Mouse (Mus musculus) cerebellum, postnatal 10 days (tissue): Measurements from ENCODE around the gene Midn.
A peak's percentile ranks its signal among the peaks of the same experiment; 100 is the strongest.

Source experiments
- DNase-seq, 2 experiments: peaks; one replicate each; pipeline ENCODE4 v3.0.0; 2021; ENCODE audit warnings: mixed read lengths in 2 of 2

Gene Midn

DNA sequence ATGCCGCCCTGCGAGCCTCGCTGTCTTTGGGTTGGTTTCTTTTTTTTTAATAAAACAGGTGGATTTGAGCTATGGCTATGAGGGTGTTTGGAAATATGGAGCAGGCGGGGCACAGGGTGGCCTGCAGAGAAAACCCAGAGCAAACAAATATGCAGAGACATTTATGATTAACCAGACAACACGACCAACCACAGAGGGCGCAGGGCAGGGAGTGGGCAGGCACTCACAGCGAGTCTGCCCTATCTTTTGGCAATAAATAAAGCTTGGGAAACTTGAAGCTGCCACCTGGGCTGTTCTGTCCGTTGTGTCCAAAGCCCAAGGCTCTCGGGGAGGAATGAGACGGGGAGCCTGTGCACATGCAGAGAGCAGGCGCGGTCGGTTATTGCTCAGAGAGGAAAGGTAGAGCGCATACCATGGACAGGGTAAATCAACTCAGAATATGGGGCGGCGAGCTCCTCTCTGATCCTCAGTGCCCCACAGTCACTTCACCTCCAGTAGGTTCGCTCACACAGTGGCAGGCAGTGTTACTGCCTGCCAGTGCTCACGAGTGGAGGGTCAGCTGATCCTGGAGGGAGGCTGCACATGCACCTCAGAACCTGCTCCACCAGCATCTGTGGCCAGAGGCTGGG, 17.6 kb upstream of the Midn start:
- peak; percentile 5 to 19 for DNase-seq

DNA sequence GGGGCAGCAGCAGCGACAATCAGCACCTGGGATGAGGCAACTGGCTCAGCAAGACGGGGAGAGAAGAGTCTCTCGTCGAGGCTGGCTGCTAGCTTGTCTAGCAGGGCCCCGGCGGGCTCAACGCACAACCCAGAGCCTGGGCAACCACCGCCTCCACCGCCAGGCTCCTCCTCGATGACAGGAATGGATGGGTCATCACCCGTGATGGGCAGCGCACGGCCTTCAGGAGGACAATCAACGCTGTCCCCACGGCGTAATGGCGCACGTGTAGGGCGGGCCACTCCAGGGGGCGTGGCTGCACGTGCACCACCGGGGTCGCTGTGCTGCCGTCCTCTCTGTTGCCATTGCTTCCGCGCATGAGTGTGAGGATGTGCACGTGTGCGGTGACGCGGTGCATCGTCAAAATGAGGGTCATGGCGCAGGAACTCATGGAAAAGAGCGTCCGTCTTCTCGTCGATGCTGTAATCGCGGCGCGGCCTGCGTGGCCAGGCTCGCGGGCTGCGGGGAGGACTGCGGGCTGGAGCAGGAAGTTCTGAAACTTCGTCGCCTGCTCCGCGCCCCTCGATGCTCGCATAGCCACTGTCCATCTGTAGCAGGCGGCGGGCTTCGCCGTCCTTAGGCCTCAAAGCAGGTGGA, 16.6 kb upstream of the Midn start:
- peak; percentile 55 to 57 for DNase-seq

GRCm38 (mm10) chr10:80131952-80132350, 16.1 kb upstream of the Midn start:
- DNase-seq: peak; percentile 36 to 37

GRCm38 (mm10) chr10:80133226-80133849, 14.7 kb upstream of the Midn start:
- DNase-seq: peak; percentile 69 to 71

GRCm38 (mm10) chr10:80134421-80134820, 13.7 kb upstream of the Midn start:
- peak; percentile 28 to 29 for DNase-seq

DNA sequence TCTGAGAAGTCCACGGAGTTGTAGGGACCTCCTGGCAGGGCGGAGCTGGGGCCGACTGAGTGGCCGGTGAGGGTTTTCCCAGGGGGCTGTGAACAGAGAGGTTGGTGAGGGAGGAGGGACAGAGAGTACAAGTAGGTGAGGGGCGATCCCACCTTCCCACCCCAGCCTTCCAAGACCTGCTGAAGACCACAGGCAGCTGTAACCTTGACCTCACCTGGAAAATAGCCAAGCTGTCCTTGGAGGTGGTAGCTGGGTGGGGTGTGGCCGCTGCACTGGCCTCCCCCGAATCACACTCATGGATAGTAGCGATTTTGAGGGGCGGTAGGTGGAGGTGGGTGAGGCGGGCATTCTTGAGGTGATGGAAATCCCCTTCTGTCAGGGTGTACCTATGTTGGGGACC, 12.9 kb upstream of the Midn start:
- peak; percentile 18 to 40 for DNase-seq

- DNase-seq: no peak
Observed at GRCm38 (mm10) chr10:80135641-80136040, 12.4 kb upstream of the Midn start.

GRCm38 (mm10) chr10:80136179-80136951, 11.7 kb upstream of the Midn start:
- peak; percentile 22 to 28 for DNase-seq

DNA sequence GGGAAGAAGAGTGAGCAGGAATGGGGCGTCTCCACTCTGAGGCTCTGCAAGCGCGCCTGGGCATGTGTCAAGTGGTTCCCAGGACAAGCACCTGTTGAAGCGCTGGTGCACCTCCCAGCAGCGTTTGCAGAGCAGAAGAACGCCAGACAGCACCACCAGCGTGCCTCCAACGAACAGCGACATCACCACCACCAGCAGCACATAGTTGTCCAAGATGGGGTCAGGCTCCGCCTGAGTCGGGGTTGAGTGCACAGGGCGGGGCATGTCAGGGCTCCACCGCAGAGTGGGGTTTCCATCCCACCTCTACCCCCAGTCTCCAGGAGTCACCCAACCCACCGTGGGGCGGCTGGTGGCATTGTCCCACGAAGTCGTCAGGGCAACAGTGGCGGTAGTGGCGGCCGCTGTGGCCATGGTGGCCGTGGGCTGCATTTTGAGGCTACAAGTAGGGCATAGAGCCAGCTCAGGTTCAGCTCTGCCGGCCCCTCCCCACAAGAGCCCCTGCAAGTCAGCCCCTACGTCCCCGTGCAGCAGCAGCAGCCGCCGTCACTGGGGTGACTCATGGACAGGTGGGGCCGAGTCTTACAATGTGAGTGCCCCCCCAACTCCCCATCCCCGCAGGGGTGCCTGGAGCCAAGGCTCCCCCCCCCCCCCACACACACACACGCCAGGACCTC, 11.0 kb upstream of the Midn start:
- peak; percentile 68 to 75 for DNase-seq

GRCm38 (mm10) chr10:80137626-80138552, 10.2 kb upstream of the Midn start:
- peak; percentile 68 to 72 for DNase-seq

DNA sequence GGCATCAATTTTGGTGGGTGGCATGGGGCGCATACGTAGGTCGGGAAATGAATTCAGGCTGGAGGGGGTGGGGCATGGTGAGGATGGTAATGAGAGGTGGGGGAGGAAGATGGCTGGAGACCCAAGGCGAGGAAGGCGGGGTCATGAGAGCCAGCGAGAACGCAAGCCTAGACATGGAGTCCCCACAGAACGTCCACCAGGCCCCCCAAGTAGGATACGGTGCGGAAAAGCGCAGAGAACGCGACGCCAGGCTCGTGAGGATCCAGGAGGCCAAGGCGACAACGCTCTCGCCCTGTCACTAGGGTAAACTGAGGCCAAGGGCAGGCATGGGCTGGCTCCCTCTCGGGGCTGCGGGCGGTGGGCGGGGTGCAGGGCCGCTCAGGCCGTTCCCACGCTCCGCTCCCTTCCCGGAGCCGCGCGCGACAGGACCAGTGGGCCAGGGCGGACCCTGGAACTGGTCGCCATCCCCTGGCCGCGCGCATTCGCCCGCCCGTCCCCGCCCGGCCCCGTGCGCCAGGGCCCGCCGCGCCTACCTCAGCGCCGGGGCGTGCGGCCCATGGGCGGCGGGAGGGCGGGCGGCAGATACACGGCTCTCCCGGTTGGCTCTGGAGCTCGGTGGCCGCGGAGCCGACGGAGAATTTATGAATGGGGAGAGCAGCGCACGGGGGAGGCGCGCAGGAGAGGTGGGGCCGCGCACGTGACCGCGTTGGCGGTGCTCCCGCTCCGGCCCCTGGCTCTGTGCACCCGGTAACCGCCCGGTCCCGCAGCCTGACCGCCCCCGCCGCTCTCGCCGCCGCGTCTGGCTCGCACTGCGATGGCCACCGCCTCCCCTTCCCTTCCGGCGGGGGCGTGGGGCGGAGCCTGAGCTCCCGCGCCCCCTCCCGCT, 9.3 kb upstream of the Midn start, which contains the start of gene Atp5d:
Atp5d (plus strand) TSS at position 80 of the 886 bp plus-strand sequence.
- DNase-seq: peak; percentile 83 to 88

DNA sequence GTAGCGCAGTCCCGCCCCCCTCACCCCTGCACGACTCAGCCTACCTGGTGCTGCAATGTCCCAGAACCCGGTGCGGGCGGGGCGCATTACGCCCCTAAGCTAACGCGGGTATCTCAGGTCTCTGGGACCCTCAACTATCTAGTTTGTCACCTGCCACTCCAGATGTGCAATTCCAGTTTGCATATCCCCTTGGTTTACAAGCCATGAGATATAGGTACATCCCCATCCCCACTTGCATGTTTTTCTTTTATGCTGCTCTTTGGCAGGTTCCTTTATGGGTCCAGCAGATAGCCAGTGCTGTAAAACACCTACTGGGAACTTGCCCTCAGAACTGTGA, 8.7 kb upstream of the Midn start:
- no peak for DNase-seq

DNA sequence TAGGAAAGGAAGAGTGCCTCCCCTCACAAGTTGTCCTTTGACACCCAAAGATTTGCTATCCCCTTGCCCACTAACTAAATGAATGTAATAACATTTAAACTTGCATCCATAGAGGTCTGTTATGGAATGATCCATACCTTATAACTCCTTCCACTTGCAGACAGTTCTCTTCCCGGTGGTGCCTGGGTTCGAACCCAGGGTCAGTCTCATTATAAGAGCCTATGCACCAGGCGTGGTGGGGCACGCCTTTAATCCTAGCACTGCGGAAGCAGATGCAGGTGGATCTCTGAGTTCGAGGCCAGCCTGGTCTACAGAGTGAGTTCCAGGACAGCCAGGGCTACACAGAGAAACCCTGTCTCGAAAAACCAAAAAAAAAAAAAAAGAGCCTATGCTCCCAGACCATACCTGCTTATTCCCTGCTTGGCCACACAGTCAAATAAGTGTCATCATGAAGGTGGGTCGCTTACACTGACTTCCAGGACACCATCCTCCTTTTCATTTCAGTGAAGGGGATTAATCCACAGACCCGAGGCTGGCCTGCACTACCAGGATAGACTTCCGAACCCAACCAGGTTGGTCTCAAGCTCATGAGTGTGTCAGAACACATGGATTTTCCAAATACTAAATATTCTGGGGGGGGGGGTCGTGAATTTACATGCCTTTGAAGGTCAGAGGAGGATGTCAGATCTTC, 8.0 kb upstream of the Midn start:
- DNase-seq: no peak

- no peak for DNase-seq
Observed at GRCm38 (mm10) chr10:80140666-80141035, 7.4 kb upstream of the Midn start, which contains the start of gene Cbarp. Gene Cbarp (minus strand): TSS chr10:80140835.

- peak; percentile 97 to 99 for DNase-seq
Observed at GRCm38 (mm10) chr10:80141243-80141642, 6.8 kb upstream of the Midn start.

- peak; percentile 96 to 98 for DNase-seq
Observed at GRCm38 (mm10) chr10:80141786-80142529, 6.1 kb upstream of the Midn start.

DNA sequence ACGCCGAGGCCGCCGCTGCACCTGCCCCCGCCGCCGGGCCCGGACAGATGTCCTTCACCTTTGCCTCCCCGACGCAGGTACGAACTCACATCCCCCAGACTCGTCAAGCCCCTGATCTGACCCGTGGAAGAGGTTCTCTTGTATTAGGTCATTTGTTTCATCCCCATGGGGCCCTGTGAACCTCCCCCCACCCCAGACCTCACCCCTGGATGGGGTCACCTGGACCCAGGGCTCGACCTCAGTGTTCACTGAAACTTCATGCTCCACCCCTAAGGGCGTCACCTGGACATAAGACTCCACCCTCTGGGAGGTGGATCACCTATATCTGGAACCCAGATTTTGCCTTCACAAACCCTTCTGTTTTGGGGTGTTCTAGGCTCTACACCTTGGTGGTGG, 5.5 kb upstream of the Midn start:
- DNase-seq: no peak

- no peak for DNase-seq
Observed at GRCm38 (mm10) chr10:80143664-80144063, 4.4 kb upstream of the Midn start.

DNA sequence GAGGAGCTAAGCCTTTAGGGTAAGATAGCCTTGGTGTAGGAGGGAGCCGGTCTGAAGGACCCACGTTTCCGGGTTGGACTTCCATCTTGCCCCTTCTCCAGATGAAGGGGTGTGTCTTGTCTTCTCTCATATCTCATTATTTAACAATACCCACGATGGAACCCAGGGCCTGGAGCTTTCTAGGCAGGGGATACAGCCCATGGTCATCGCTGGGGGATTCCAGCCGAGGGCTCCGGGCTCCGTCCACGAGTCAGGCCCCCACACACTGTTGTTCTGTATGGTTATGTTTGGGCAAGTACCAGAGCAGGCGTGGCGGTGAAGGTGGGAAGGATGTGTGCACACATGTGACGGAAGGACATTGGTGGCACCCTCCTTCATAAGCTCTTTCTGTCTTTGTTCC, 3.9 kb upstream of the Midn start:
- no peak for DNase-seq
